Mouse (Mus musculus) stomach, embryonic 16.5 days (tissue): ENCODE measurements around the gene Cpne5. TPM values are rescaled to one million over a fixed set of nuclear protein-coding genes. Genes with fewer than 3 reads are reported as not detected.

ENCODE experiments used
- ATAC-seq: fragments of 200-750 bp; cut with Nextera tagmentation; 2 replicates; pipeline ENCODE4 v1.8.0; 2017; ENCODE audit warnings: moderate number of reproducible peaks, moderate TSS enrichment; ENCODE audit not compliant: insufficient read depth, low FRiP score
- H3K27ac ChIP-seq: fragments of 300-500 bp; sonication (generic); 2 replicates; pipeline ENCODE4 v1.5.1; 2014; ENCODE audit warnings: low read length
- H3K27me3 ChIP-seq: fragments of 300-500 bp; sonication (generic); 2 replicates; pipeline ENCODE4 v1.6.1; 2014; ENCODE audit warnings: low read length, control low read depth, mixed read lengths; ENCODE audit not compliant: control insufficient read depth, insufficient read depth
- H3K36me3 ChIP-seq: fragments of 300-500 bp; sonication (generic); 2 replicates; pipeline ENCODE4 v1.6.1; 2014; ENCODE audit warnings: low read length; ENCODE audit not compliant: control insufficient read depth, insufficient read depth
- H3K4me1 ChIP-seq: fragments of 300-500 bp; sonication (generic); 2 replicates; pipeline ENCODE4 v1.6.1; 2014; ENCODE audit warnings: low read length, control low read depth, mixed read lengths; ENCODE audit not compliant: control insufficient read depth, insufficient read depth
- H3K4me2 ChIP-seq: fragments of 300-500 bp; sonication (generic); 2 replicates; pipeline ENCODE4 v1.6.1; 2014; ENCODE audit warnings: low read depth, low read length, mixed read lengths
- H3K4me3 ChIP-seq: fragments of 300-500 bp; sonication (generic); replicated peaks from 2 replicates; pipeline ENCODE4 v1.5.1; 2014; ENCODE audit warnings: mild to moderate bottlenecking, low read length
- H3K9ac ChIP-seq: fragments of 300-500 bp; sonication (generic); 2 replicates; pipeline ENCODE4 v1.6.1; 2014; ENCODE audit warnings: low read length
- H3K9me3 ChIP-seq: fragments of 300-500 bp; sonication (generic); replicated peaks from 2 replicates; pipeline ENCODE4 v1.6.1; 2016; ENCODE audit warnings: low read length, control low read depth; ENCODE audit not compliant: control insufficient read depth
- WGBS: fragments of 180-500 bp; shearing (Covaris S2); extraction: QIAGEN DNeasy Blood & Tissue Kit; methylation state at CpG from one replicate; pipeline ENCODE4 v1.1.7; 2014; 5-methylcytosine and 5-hydroxymethylcytosine counted together
- polyA plus RNA-seq: library from polyadenylated mRNA; unstranded; fragments of >200 nt; fragmentation: Nextera tagmentation; extraction: Ambion mirVana; gene quantifications from 2 replicates; pipeline ENCODE4 v1.2.1, GENCODE M21; 2015

Gene Cpne5
- polyA plus RNA-seq, 1 experiment from 2014 or later = 7.5 TPM

DNA sequence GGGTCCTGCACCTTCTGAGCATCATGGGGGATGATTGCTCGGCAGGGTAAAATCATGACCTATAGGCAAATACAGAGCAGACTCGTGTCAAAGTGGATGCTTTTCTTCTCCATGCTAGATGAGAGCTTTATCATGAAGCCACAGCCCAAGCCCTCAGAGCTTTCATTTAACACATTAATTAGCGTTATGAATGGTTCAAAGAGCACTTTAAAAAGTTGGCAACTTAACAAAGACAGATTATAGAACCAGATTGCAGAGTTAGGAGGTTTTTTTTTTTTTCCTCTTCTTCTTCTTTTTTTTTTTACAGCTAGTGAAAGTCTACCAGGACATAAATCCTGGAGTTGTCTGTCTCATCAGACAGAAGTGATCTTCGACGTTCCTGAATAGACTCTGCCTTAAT is 108.6 kb downstream of the Cpne5 start:
- 57% methylated on average over 5 of the region's 5 CpGs for WGBS
- H3K4me3 ChIP-seq = no peak overlapping the region
- H3K4me2 ChIP-seq = no peak overlapping the region
- H3K9ac ChIP-seq = no peak overlapping the region
- H3K4me1 ChIP-seq = no peaks in the 10 kb centered on the region
- ATAC-seq = no peak
- no peaks in the 10 kb centered on the region for H3K27me3 ChIP-seq
- no peak overlapping the region for H3K27ac ChIP-seq
- no peaks in the 10 kb centered on the region for H3K36me3 ChIP-seq
- H3K9me3 ChIP-seq = no peaks in the 10 kb centered on the region

DNA sequence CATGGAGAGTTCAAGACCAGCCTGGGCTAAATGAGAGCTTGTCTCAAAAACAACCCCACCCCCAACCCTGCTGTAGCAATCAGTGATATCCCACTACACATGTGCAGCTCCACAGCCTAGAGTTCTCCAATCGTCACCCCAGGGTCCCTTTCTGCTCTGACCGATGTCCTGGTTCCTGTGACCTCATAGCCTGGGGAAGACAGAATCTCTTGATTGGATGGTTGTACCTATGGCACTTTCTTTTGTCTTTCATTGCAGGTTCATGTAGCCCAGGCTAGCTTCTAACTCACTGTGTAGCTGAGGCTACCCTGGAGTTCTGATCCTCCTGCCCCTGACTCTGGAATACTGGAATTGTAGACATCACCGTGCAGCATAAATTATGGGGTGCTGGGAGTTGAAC is 111.4 kb downstream of the Cpne5 start:
- no peaks in the 10 kb centered on the region for H3K27me3 ChIP-seq
- WGBS = 95% methylated on average over 3 of the region's 3 CpGs
- H3K9me3 ChIP-seq = no peaks in the 10 kb centered on the region
- no peak overlapping the region for H3K27ac ChIP-seq
- no peak overlapping the region for H3K9ac ChIP-seq
- H3K36me3 ChIP-seq = no peaks in the 10 kb centered on the region
- peaks cover 13% of the 10 kb centered on the region; the same call in 1 of the 2 replicates for H3K4me1 ChIP-seq
- H3K4me3 ChIP-seq = no peak overlapping the region
- no peak for ATAC-seq
- no peak overlapping the region for H3K4me2 ChIP-seq

DNA sequence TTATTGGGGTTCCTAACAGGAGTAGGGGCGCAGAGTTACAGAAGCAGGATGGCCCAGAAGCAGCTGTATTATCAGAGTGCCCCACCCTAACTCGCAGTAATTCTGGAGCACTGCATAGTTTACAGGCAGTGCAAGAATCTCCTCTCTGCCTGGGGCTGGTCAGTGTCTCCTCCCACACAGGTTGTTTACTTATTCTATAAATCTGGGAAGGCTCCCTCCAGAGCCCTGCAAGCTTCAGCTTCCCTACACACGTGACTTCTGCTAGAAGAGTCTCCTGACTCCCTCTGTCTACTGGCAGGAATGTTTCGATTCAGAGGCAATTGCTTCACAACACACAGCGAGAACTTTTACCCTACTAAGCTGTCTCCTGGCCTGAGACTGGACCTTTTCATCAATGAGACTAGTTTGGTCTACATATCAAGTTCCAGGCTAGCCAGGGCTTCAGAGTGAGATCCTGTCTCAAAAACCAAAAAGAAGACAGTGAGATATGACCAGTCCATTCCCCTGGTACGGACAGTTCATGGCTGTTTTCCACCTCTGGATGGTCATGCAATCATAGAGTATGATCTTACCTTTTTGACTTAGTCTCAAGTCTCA is 114.3 kb downstream of the Cpne5 start:
- peaks cover 13% of the 10 kb centered on the region; the same call in 1 of the 2 replicates for H3K4me1 ChIP-seq
- no peak overlapping the region; the same call in 1 of the 2 replicates for H3K9ac ChIP-seq
- H3K27me3 ChIP-seq = no peaks in the 10 kb centered on the region
- 0 out of 2 replicates have a peak overlapping the region, but pooled peaks have one; percentile 14 for H3K4me2 ChIP-seq
- no peaks in the 10 kb centered on the region for H3K36me3 ChIP-seq
- H3K4me3 ChIP-seq = no peak overlapping the region
- H3K9me3 ChIP-seq = no peaks in the 10 kb centered on the region
- 29% methylated on average over 6 of the region's 6 CpGs for WGBS
- peak overlapping the region; percentile 50; the same call in 1 of the 2 replicates for H3K27ac ChIP-seq
- ATAC-seq = peak; percentile 88; the same call in 1 of the 2 replicates

DNA sequence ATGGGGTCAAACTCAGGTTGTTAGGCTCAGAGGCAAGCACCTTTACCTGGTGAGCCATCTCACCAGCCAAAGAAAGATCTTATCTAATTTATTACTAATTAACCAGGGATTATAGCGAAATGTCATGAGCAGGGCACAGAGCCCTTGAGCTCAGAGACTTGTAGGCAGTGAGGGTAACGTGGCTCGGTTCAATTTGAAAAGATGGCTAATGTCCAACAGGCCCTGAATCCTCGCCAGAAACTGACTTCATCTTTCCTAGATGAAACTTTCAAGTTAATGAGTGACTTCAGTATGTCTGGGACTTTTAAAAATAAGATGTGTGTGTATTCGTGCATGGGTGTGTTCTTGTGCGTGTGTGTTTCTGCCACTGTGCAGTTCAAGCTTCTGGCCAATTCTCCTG is 115.2 kb downstream of the Cpne5 start:
- Histone ChIP-seq H3K36me3 (no peaks in the 10 kb centered on the region), H3K27ac (no peak overlapping the region; the same call in 1 of the 2 replicates), H3K9me3 (no peaks in the 10 kb centered on the region), H3K4me3 (no peak overlapping the region), H3K27me3 (no peaks in the 10 kb centered on the region), H3K9ac (no peak overlapping the region), H3K4me2 (no peak overlapping the region), H3K4me1 (peaks cover 13% of the 10 kb centered on the region; the same call in 1 of the 2 replicates)
- 34% methylated on average over 6 of the region's 6 CpGs for WGBS
- ATAC-seq = no peak; the same call in 1 of the 2 replicates

DNA sequence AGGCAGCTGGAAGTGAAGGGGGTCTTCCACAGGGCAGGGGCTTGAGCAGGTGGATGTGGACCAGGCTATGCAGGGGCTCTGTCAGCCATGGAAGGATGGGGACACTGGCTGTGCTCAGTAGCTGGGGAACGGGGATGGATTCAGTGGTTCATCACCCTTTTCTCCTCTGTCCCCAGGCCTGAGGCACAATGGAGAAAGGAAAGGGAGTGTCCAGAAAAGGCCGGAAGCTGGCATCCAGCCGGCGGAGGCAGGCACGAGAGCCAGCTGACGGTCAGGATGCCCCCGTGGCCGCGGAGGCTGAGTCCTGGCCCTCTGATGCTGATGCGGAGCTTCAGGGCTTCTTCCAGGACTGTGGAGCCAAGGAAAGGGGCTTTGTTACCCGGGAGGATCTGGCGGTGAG is 117.3 kb downstream of the Cpne5 start:
- no peak overlapping the region for H3K4me2 ChIP-seq
- H3K27me3 ChIP-seq = no peaks in the 10 kb centered on the region
- no peaks in the 10 kb centered on the region for H3K9me3 ChIP-seq
- H3K4me1 ChIP-seq = peaks cover 13% of the 10 kb centered on the region; the same call in 1 of the 2 replicates
- ATAC-seq = no peak
- H3K9ac ChIP-seq = no peak overlapping the region
- no peaks in the 10 kb centered on the region for H3K36me3 ChIP-seq
- no peak overlapping the region for H3K4me3 ChIP-seq
- 61% methylated on average over 12 of the region's 12 CpGs for WGBS
- no peak overlapping the region for H3K27ac ChIP-seq

DNA sequence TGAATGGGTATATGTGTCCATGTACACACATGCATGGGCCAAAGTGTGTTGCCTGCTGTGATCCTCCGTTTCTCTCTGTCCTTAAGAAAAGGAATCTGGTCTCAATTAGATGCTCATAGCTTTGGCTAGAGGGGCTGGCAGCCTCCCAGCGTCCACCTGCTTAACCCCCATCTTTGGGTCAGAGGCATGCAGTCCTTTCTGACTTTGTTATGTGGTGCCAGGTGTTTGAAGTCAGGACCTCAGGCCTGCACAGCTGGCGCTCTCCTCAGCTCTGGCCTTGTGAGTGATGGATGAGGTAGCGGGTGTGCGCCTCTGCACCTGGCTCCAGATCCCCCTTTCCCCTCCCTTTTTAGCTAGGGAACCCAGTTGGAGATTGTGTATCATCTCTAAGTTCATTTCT is 119.9 kb downstream of the Cpne5 start:
- ATAC-seq = no peak
- Histone ChIP-seq H3K4me3 (no peak overlapping the region), H3K4me1 (0 out of 2 replicates have a peak, but pooled peaks cover 5% of the 10 kb centered on the region), H3K9me3 (no peaks in the 10 kb centered on the region), H3K27ac (no peak overlapping the region), H3K9ac (no peak overlapping the region), H3K4me2 (no peak overlapping the region), H3K36me3 (no peaks in the 10 kb centered on the region), H3K27me3 (no peaks in the 10 kb centered on the region)
- 32% methylated on average over 5 of the region's 5 CpGs for WGBS

DNA sequence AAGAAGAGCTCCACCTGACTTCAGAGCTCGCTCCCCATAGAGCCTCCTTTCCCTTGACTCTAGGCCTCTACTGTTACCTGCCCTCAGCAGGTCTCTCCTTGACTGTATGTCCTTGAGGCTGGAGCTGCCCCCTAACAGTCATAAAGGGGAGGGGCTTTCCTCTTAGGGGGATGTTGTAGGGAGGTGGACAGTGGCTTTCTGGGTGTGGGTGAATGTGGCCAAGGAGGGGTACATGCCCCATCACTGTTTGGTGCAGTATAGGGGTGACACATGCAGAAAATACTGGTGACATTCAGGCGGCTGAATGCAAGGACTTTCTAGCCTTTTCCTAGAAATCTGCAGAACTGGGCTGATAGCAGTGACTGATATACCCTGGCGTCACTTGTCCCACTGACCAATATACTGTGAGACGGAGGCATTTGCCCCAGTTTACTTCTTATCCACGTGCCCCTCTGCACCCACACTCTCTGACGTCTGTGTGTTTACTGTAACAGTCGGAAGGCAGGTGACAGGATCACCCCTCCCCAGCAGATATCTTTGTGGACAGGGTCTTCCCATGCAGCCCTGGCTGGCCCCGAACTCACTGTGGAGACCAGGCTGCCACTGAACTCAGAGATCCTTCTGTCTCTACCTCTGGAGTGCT is 120.8 kb downstream of the Cpne5 start:
- Histone ChIP-seq H3K4me1 (no peaks in the 10 kb centered on the region), H3K4me2 (no peak overlapping the region), H3K36me3 (no peaks in the 10 kb centered on the region), H3K4me3 (no peak overlapping the region), H3K27ac (no peak overlapping the region), H3K9ac (no peak overlapping the region), H3K9me3 (no peaks in the 10 kb centered on the region), H3K27me3 (no peaks in the 10 kb centered on the region)
- 63% methylated on average over 8 of the region's 8 CpGs for WGBS
- ATAC-seq = no peak

DNA sequence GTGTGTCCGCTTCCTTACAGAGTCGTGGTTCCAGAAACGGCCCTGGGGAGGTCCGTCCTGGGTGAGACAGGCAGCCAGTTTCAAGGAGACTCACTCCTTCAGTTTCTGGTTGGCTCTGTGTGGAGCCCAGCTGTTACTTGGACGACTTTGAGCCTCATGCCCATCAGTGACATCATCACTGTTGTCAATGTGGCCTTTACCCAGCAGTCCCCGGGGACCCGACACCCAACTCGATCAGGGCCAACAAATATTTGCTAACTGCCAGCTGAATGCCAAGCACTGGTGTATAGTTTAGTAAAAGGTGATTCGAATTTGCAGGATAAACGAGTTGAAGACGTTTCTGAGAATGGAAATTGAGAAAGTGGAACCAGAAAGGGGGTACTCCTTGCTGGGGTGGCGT is 121.9 kb downstream of the Cpne5 start:
- WGBS = 64% methylated on average over 12 of the region's 12 CpGs

DNA sequence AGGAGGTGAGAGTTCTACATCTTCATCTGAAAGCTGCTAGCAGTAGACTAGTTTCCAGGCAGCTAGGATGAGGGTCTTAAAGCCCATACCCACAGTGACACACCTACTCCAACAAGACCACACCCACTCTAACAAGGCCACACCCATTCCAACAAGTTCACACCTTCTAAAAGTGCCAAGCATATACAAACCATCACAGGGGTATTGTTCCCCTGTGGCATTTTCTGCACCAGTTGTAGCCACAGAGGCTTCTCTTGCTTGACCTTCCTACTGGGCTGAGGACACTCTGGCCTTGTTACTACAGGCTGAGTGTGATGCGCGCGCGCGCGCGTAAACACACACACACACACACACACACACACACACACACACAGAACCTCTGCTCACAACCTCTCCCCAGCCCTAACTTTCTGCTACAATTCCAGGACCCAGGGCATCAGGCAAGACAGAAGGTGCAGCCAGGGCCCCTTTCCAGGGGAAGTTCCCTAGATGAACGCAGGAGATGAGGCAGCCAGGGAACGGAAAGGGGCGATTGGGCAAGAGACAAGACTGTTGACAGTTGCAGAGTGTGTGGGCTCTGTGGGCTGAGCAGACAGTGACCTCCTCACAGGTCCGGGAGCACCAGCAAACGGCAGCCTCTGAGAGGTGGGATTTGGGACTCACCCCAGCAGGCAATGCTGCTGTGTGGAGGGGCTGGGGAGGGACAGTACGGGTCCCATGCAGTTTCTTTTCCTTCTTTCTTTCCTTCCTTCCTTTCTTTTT is 124.2 kb downstream of the Cpne5 start, which contains the start of gene Rab44:
Gene Rab44 (plus strand): TSS at position 555 of the 762 bp plus-strand sequence.
- ATAC-seq = no peak
- no peaks in the 10 kb centered on the region for H3K36me3 ChIP-seq
- H3K9me3 ChIP-seq = no peaks in the 10 kb centered on the region
- no peak within 1 kb of the TSS for H3K9ac ChIP-seq
- WGBS = 84% methylated on average over 13 of the region's 13 CpGs
- no peak within 1 kb of the TSS for H3K27ac ChIP-seq
- H3K4me2 ChIP-seq = no peak within 1 kb of the TSS
- no peaks in the 10 kb centered on the region for H3K4me1 ChIP-seq
- H3K4me3 ChIP-seq = no peak within 1 kb of the TSS
- H3K27me3 ChIP-seq = no peaks in the 10 kb centered on the region

More for the DNA sequence above, 121.9 kb downstream of the Cpne5 start:
- no peaks in the 10 kb centered on the region for H3K9me3 ChIP-seq
- H3K27me3 ChIP-seq = no peaks in the 10 kb centered on the region
- no peak overlapping the region for H3K4me2 ChIP-seq
- no peak overlapping the region for H3K9ac ChIP-seq
- ATAC-seq = no peak
- H3K27ac ChIP-seq = no peak overlapping the region
- H3K36me3 ChIP-seq = no peaks in the 10 kb centered on the region
- no peaks in the 10 kb centered on the region for H3K4me1 ChIP-seq
- H3K4me3 ChIP-seq = no peak overlapping the region
